Mouse (Mus musculus) natural killer cell, adult 2 months (primary cell): ENCODE results near the gene Olfr106-ps.

ENCODE experiments used
- DNase-seq, 2 experiments: peaks; one replicate each; pipeline ENCODE4 v3.0.0; 2022; ENCODE audit warnings: low spot score in 2 of 2

Olfr106-ps gene

GRCm38 (mm10) chr17:37390093-37390492 lies at the start of gene Olfr106-ps:
Gene Olfr106-ps, plus strand, starts transcription at chr17:37390393.
- no peak for DNase-seq

- no peak for DNase-seq
Observed at GRCm38 (mm10) chr17:37359282-37359681, 30.9 kb upstream of the Olfr106-ps start, which contains the start of gene Olfr104-ps. Gene Olfr104-ps, plus strand, starts transcription at chr17:37359582.

GRCm38 (mm10) chr17:37378733-37379132 lies 11.5 kb upstream of the Olfr106-ps start, which contains the start of gene Olfr105-ps:
Gene Olfr105-ps, plus strand, starts transcription at chr17:37379033.
- no peak for DNase-seq

- no peak for DNase-seq
Observed at GRCm38 (mm10) chr17:37398926-37399325, 8.7 kb downstream of the Olfr106-ps start, which contains the start of gene Olfr107. Gene Olfr107, plus strand, starts transcription at chr17:37399226.

GRCm38 (mm10) chr17:37413380-37413779 lies 23.2 kb downstream of the Olfr106-ps start:
- DNase-seq = no peak

GRCm38 (mm10) chr17:37445180-37445579 lies 55.0 kb downstream of the Olfr106-ps start, which contains the start of gene Olfr108:
Gene Olfr108, plus strand, starts transcription at chr17:37445480.
- DNase-seq = no peak
